Mouse (Mus musculus) G1E (cell line): ENCODE data around the gene Hbq1a.

Experiments
- CTCF ChIP-seq: IDR thresholded peaks from 2 replicates; pipeline ENCODE4 v1.5.1; 2012; ENCODE audit warnings: low read depth, low read length, inconsistent platforms, mixed read lengths
- GATA1 ChIP-seq: IDR thresholded peaks from 2 replicates; pipeline ENCODE4 v1.6.1; 2012; ENCODE audit warnings: borderline replicate concordance, low read length, inconsistent platforms, mixed read lengths
- POLR2AphosphoS5 ChIP-seq: IDR thresholded peaks from 2 replicates; pipeline ENCODE4 v1.6.1; 2012; ENCODE audit warnings: low read depth, low read length, inconsistent platforms; ENCODE audit not compliant: insufficient replicate concordance
- TAL1 ChIP-seq: conservative IDR thresholded peaks from 2 replicates; pipeline ENCODE4 v1.6.1; 2012; ENCODE audit warnings: low read depth, low read length, inconsistent platforms, mixed read lengths

DNA sequence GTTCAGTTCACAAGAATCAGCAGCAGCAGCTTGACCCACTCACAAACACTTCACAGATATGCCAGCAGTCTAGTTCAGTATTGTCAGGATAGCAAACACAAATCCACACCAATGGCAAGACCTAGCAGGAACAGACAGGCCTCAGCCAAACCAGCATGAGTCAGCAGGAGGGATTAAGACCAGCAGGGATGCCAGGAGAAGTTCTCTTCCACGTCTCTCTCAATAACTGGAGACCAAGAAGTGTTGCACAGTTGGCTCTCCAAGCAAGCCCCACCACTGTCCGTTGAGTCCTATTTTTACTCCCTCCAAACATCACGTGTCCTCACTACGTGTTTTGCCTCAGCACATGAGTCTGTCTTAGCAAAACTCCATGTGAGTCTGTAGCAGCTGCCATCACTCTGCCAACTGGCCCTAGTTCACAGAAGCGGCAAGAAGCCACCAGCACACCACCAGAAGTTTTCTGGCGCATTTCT is 36.6 kb downstream of the Hbq1a start:
- TF ChIP-seq CTCF (no peak), POLR2AphosphoS5 (no peak), GATA1 (no peak), TAL1 (no peak)
